In genomic region chr7:19802995-19803394, GRCm38 (mm10) we compare ENCODE assay signal across 9 mouse cellular contexts. TPM values are rescaled to one million over a fixed set of nuclear protein-coding genes. Genes with fewer than 3 reads are reported as not detected.
DNase-seq lines count a peak whose midpoint lies in the region; ATAC-seq and TF ChIP-seq lines count a peak whose summit lies in the region.
"Had no signal": no experiment of that assay in that cellular context is flagged by ENCODE, and none has a peak within 500 bp of the region (broad histone marks: within the 10 kb centered on the region; RNA-seq: fewer than 3 reads in every experiment).

No protein-coding gene starts in this region.

- TF ChIP-seq EP300 in ES-Bruce4 (IDR thresholded peaks at IDR 0.05; ENCODE audit: insufficient read depth, low read depth, low read length) = no peak

- 18% methylated on average over 7 of the region's 7 CpGs for WGBS in midbrain, postnatal 0 days
- WGBS in thymus, adult 2 months = 26% methylated on average over 7 of the region's 7 CpGs

- H3K4me1 ChIP-seq in ES-Bruce4 (ENCODE audit: control insufficient read depth, insufficient read depth, low read length) = no peaks in the 10 kb centered on the region
- H3K4me1 ChIP-seq in midbrain, postnatal 0 days (ENCODE audit: insufficient read depth, low read length) = no peaks in the 10 kb centered on the region
- no peaks in the 10 kb centered on the region for H3K4me1 ChIP-seq in thymus, adult 2 months (replicated peaks; ENCODE audit: control insufficient read depth, insufficient read depth, low read length)
- H3K4me1 ChIP-seq: limb, embryonic 13.5 days had no signal

- no peaks in the 10 kb centered on the region for H3K9me3 ChIP-seq in ES-Bruce4 (replicated peaks; ENCODE audit: control insufficient read depth, insufficient read depth, low read length, poor library complexity, severe bottlenecking)
- H3K9me3 ChIP-seq in midbrain, postnatal 0 days (ENCODE audit: low read length) = no peaks in the 10 kb centered on the region
- H3K9me3 ChIP-seq: limb, embryonic 13.5 days had no signal

- no peak overlapping the region for H3K9ac ChIP-seq in ES-Bruce4 (ENCODE audit: low read depth, poor library complexity, severe bottlenecking)
- H3K9ac ChIP-seq in midbrain, postnatal 0 days (replicated peaks; ENCODE audit: low read length, poor library complexity, severe bottlenecking) = no peak overlapping the region
- H3K9ac ChIP-seq: limb, embryonic 13.5 days had no signal

- no peaks in the 10 kb centered on the region for H3K36me3 ChIP-seq in ES-Bruce4 (ENCODE audit: control insufficient read depth, insufficient read depth, low read length, poor library complexity, severe bottlenecking)
- no peaks in the 10 kb centered on the region for H3K36me3 ChIP-seq in midbrain, postnatal 0 days (ENCODE audit: insufficient read depth, low read length)
- H3K36me3 ChIP-seq in thymus, adult 2 months (ENCODE audit: control insufficient read depth, insufficient read depth, low read length) = no peaks in the 10 kb centered on the region
- H3K36me3 ChIP-seq: limb, embryonic 13.5 days had no signal

- peak; percentile 95 for TF ChIP-seq CTCF in ES-Bruce4 (IDR thresholded peaks at IDR 0.05; ENCODE audit: low read depth, low read length)
- TF ChIP-seq CTCF in midbrain, postnatal 0 days (IDR thresholded peaks at IDR 0.05) = peak; percentile 91
- TF ChIP-seq CTCF in thymus, adult 2 months (IDR thresholded peaks at IDR 0.05; ENCODE audit: borderline replicate concordance, control insufficient read depth, extremely low read depth, insufficient read depth, low read length, poor library complexity) = no peak

- no peak overlapping the region for H3K27ac ChIP-seq in ES-Bruce4 (ENCODE audit: insufficient read depth, low read length)
- no peak overlapping the region for H3K27ac ChIP-seq in midbrain, postnatal 0 days (ENCODE audit: low read depth, low read length)
- H3K27ac ChIP-seq in thymus, adult 2 months (ENCODE audit: control insufficient read depth, insufficient read depth, low read length) = no peak overlapping the region
- H3K27ac ChIP-seq: limb, embryonic 13.5 days had no signal

- no peak overlapping the region for H3K4me3 ChIP-seq in ES-Bruce4 (ENCODE audit: low read depth, low read length)
- no peak overlapping the region for H3K4me3 ChIP-seq in midbrain, postnatal 0 days (ENCODE audit: low read depth, low read length)
- H3K4me3 ChIP-seq in thymus, adult 2 months (ENCODE audit: control insufficient read depth, insufficient read depth, low read length) = no peak overlapping the region
- H3K4me3 ChIP-seq: limb, embryonic 13.5 days had no signal

- ATAC-seq in midbrain, postnatal 0 days (ENCODE audit: low FRiP score) = no peak

- intact Hi-C loops in heart, postnatal 25 days (cut with DNase I) = loop anchor here (1.0 to 10.0 kb wide), 3 partner anchors 40 to 152 kb away; partner anchors contain the start of gene Igsf23
- intact Hi-C loops in heart, postnatal 36 days (cut with DNase I) = loop anchor here (1.0 to 5.0 kb wide), 3 partner anchors 40 to 134 kb away; no protein-coding TSS in a partner anchor
- intact Hi-C loops in left cerebral cortex, postnatal 25 days (cut with DNase I) = loop anchor here (1.0 to 5.0 kb wide), 3 partner anchors 40 to 154 kb away; no protein-coding TSS in a partner anchor

- peak; percentile 62 to 92 for DNase-seq in heart, adult 18-20 months
- DNase-seq in heart, postnatal 25 days (ENCODE audit: low spot score) = no peak
- DNase-seq in cerebellum, postnatal 25 days = peak; percentile 57 to 80
- peak; percentile 82 to 90 for DNase-seq in heart, postnatal 36 days
- peak; percentile 61 to 65 for DNase-seq in left cerebral cortex, postnatal 25 days (ENCODE audit: low spot score in 2 of 2)
- DNase-seq in midbrain, postnatal 0 days (ENCODE audit: low spot score) = peak; percentile 55
- peak; percentile 79 for DNase-seq in thymus, adult 2 months

- no peak overlapping the region for H3K4me2 ChIP-seq in midbrain, postnatal 0 days (ENCODE audit: low read depth, low read length, poor library complexity, severe bottlenecking)
- H3K4me2 ChIP-seq: limb, embryonic 13.5 days had no signal

- no peak for TF ChIP-seq POLR2A in ES-Bruce4 (IDR thresholded peaks at IDR 0.05; ENCODE audit: insufficient read depth, low read length)
- TF ChIP-seq POLR2A in thymus, adult 2 months (IDR thresholded peaks at IDR 0.05; ENCODE audit: control insufficient read depth, extremely low read depth, insufficient read depth, low read length, poor library complexity) = no peak

- H3K27me3 ChIP-seq in ES-Bruce4 (ENCODE audit: control insufficient read depth, insufficient read depth, low read length, poor library complexity, severe bottlenecking) = no peaks in the 10 kb centered on the region
- no peaks in the 10 kb centered on the region for H3K27me3 ChIP-seq in midbrain, postnatal 0 days (ENCODE audit: insufficient read depth, low read length)
- H3K27me3 ChIP-seq in thymus, adult 2 months (ENCODE audit: control insufficient read depth, insufficient read depth, low read length) = no peaks in the 10 kb centered on the region

RNA-seq across cellular contexts. Expression of gene Cblc, which starts 6.4 kb away (rescaled TPM):
- total RNA-seq in heart, adult 18-20 months (2021) = under 1 TPM; 0.35 to 0.75 TPM
- under 1 TPM in 1 of 2 experiments, not detected in 1; 0.73 TPM for total RNA-seq in heart, postnatal 25 days (2021)
- polyA plus RNA-seq in ES-Bruce4 (2011; ENCODE audit: insufficient read depth, insufficient read length, low read depth, missing spikeins) = 17.1 and 23.2 TPM in 2 replicates
- total RNA-seq in heart, postnatal 36 days (2021) = under 1 TPM; 0.75 to 0.81 TPM
- total RNA-seq in left cerebral cortex, postnatal 25 days (2021) = not detected
- 0.71 and 1.8 TPM in 2 replicates for total RNA-seq in midbrain, postnatal 0 days (2014; rRNA removed)
- 0.70 and 1.2 TPM in 2 replicates for polyA plus RNA-seq in midbrain, postnatal 0 days (2015; fragmentation: Nextera tagmentation; extraction: Ambion mirVana)
- 2.4 and 2.8 TPM in 2 replicates for polyA plus RNA-seq in thymus, adult 2 months (2012; rRNA removed)

RNA-seq across cellular contexts. Expression of gene Bcl3, which starts 19.6 kb away (rescaled TPM):
- total RNA-seq in heart, adult 18-20 months (2021) = 1 to 10 TPM; 2.9 to 3.7 TPM
- total RNA-seq in heart, postnatal 25 days (2021) = 1 to 10 TPM; 3.0 to 3.9 TPM
- 17.3 and 27.3 TPM in 2 replicates for polyA plus RNA-seq in ES-Bruce4 (2011; ENCODE audit: insufficient read depth, insufficient read length, low read depth, missing spikeins)
- total RNA-seq in heart, postnatal 36 days (2021) = 1 to 10 TPM; 3.5 TPM
- total RNA-seq in left cerebral cortex, postnatal 25 days (2021) = under 1 TPM; 0.46 to 0.53 TPM
- total RNA-seq in midbrain, postnatal 0 days (2014; rRNA removed) = 0.55 and 0.66 TPM in 2 replicates
- polyA plus RNA-seq in midbrain, postnatal 0 days (2015; fragmentation: Nextera tagmentation; extraction: Ambion mirVana) = 0.93 and 1.3 TPM in 2 replicates
- polyA plus RNA-seq in thymus, adult 2 months (2012; rRNA removed) = 54.4 and 67.2 TPM in 2 replicates

RNA-seq across cellular contexts. Expression of gene Bcam, which starts 32.2 kb away (rescaled TPM):
- 100 to 1,000 TPM; 192 to 199 TPM for total RNA-seq in heart, adult 18-20 months (2021)
- total RNA-seq in heart, postnatal 25 days (2021) = 100 to 1,000 TPM; 220 to 229 TPM
- polyA plus RNA-seq in ES-Bruce4 (2011; ENCODE audit: insufficient read depth, insufficient read length, low read depth, missing spikeins) = 138 and 154 TPM in 2 replicates
- 100 to 1,000 TPM; 210 to 232 TPM for total RNA-seq in heart, postnatal 36 days (2021)
- 10 to 100 TPM; 10.4 to 12.5 TPM for total RNA-seq in left cerebral cortex, postnatal 25 days (2021)
- total RNA-seq in midbrain, postnatal 0 days (2014; rRNA removed) = 32.6 and 33.5 TPM in 2 replicates
- polyA plus RNA-seq in midbrain, postnatal 0 days (2015; fragmentation: Nextera tagmentation; extraction: Ambion mirVana) = 18.7 and 22.0 TPM in 2 replicates
- 36.4 and 55.5 TPM in 2 replicates for polyA plus RNA-seq in thymus, adult 2 months (2012; rRNA removed)

RNA-seq across cellular contexts. Expression of gene Gm19345, which starts 48.8 kb away (rescaled TPM):
- total RNA-seq in heart, adult 18-20 months (2021) = not detected
- not detected for total RNA-seq in heart, postnatal 25 days (2021)
- polyA plus RNA-seq in ES-Bruce4 (2011; ENCODE audit: insufficient read depth, insufficient read length, low read depth, missing spikeins) = 0.82 and 1.1 TPM in 2 replicates
- total RNA-seq in heart, postnatal 36 days (2021) = not detected
- 1 to 10 TPM; 2.3 to 2.5 TPM for total RNA-seq in left cerebral cortex, postnatal 25 days (2021)
- 31.6 and 44.4 TPM in 2 replicates for total RNA-seq in midbrain, postnatal 0 days (2014; rRNA removed)
- polyA plus RNA-seq in midbrain, postnatal 0 days (2015; fragmentation: Nextera tagmentation; extraction: Ambion mirVana) = 21.6 and 25.8 TPM in 2 replicates
- 0.36 and 0.57 TPM in 2 replicates for polyA plus RNA-seq in thymus, adult 2 months (2012; rRNA removed)
- polyA plus RNA-seq: limb, embryonic 13.5 days had no signal

RNA-seq across cellular contexts. Expression of gene Nectin2, which starts 52.7 kb away (rescaled TPM):
- 10 to 100 TPM; 28.5 to 30.0 TPM for total RNA-seq in heart, adult 18-20 months (2021)
- 10 to 100 TPM; 31.1 to 31.9 TPM for total RNA-seq in heart, postnatal 25 days (2021)
- 86.7 and 97.9 TPM in 2 replicates for polyA plus RNA-seq in ES-Bruce4 (2011; ENCODE audit: insufficient read depth, insufficient read length, low read depth, missing spikeins)
- total RNA-seq in heart, postnatal 36 days (2021) = 10 to 100 TPM; 33.2 to 41.7 TPM
- total RNA-seq in left cerebral cortex, postnatal 25 days (2021) = 1 to 10 TPM; 7.4 to 9.3 TPM
- 62.6 and 75.3 TPM in 2 replicates for total RNA-seq in midbrain, postnatal 0 days (2014; rRNA removed)
- polyA plus RNA-seq in midbrain, postnatal 0 days (2015; fragmentation: Nextera tagmentation; extraction: Ambion mirVana) = 55.3 and 62.6 TPM in 2 replicates
- polyA plus RNA-seq in thymus, adult 2 months (2012; rRNA removed) = 10.0 and 11.4 TPM in 2 replicates
